Mouse (Mus musculus): ENCODE data around the gene Ttc29.

Ttc29 gene

DNA sequence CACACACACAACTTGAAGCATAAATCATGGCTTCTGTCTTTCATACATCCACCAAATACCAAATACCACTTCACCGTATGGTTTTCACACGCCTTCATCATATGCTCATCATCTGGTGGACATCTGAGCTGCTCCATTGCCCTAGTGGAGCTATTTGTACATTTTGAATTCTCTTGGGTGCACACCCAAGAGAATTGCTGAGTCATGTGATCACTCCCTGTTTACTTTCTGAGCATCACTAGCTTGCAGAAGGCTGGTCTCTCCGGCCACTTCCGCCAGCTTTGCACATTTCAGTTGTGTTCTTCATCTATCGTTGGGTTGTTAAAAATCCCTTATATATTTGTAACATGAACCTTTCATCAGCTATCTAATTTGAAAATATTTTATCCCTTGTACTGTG is 65.5 kb downstream of the Ttc29 start:
- no peak for DNase-seq (ENCODE audit: low spot score)

DNA sequence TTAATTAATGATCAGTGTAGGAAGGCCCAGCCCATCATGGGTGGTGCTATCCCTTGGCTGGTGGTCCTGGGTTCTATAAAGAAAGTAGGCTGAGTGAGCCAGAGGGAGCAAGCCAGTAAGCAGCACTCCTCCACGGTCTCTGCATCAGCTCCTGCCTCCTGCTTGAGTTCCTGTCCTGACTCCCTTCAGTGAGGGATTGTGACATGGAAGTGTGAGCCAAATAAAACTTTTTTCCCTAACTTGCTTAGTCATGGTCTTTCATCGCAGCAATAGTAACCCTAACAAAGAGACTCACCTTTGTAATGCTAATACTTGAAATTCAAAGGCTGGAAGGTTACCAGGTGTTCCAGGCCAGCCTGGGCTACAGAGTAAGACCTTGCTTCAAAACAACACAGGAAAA is 71.7 kb downstream of the Ttc29 start:
- no peak for DNase-seq (ENCODE audit: low spot score)

DNA sequence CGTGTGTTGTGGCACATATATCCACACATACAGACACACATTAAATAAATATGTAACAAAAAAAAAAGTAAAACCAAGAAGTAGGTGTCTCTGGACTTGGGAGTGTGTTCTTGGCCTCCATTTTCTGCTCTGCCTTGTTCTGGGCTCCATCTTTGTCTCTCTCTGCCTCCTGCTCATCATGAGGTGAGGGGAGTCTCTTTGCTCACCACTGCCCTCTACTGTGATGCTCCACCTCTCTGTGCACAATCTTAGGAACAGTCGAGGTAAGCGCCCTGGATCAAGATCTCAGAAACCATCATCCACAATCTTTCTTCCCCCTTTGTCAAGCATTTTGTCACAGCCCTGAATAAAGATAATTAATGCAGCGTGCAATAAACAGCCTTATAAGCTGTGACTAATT is 72.3 kb downstream of the Ttc29 start:
- no peak for DNase-seq (ENCODE audit: low spot score)

DNA sequence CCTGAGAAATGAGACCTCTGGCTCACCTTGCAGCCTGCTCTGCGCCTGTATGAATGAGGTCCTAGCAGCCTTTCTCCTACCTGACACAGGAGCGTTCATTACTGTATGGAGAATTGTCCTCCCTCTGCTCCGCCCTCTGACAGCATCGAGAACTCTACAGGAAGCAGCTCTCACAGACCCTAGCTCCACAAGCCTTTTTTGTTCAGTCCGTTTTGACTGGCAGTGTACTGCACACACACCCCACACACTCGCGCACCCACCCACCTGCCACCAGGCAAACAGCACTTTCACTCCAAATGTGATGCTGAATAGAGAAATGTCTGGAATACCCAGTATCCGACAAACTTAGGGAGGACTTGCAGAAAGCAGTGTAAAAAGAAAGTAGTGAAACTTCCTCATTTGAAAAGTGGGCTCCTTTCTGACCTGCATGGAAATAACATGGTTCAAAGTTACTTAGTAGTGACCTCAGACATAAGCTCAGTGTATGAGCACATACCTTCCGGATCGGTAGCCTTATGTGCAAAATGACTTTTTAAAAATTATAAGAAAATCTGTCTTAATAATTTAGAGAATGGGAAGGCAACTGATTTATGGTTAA is 76.4 kb downstream of the Ttc29 start:
- DNase-seq (ENCODE audit: low spot score), result no peak

DNA sequence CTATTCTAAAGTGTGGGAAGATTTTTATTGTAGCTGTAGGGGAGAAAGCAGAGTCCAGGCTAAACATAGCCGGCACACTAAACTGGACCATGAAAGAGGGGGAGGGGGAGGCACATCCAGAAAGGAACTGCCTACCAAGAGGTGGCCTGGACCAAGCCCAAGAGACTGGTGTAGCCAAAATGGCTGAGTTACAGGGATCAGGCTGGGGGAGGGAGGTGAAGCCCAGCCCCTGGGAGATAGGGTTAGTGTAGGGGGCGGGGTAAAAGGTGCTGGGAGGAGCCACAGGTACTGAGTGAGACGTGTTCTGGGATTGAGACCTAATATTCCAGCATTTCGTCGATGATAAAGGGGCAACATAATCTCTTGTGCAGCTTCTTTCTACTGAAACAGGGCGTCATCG is 77.2 kb downstream of the Ttc29 start:
- DNase-seq (ENCODE audit: low spot score), result no peak

DNA sequence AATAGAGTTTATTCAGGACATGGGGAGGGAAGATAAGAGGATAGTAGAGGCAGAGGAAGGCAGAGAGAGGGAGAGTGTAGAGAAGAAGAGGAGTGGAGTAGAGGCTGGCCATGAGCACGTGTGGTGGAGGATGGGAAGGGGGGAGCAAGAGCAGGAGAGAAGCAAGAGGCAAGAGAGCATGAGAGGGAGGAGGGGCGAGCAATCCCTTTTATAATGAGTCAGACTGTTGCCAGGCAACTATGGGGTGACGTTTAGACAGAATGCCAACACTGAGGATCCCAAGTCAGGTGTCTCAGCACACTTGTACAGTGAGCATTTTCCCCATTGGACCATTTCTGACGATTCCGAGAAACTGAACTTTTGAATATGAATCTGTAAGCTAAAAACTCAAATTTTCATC is 82.4 kb downstream of the Ttc29 start:
- DNase-seq (ENCODE audit: low spot score), result no peak

DNA sequence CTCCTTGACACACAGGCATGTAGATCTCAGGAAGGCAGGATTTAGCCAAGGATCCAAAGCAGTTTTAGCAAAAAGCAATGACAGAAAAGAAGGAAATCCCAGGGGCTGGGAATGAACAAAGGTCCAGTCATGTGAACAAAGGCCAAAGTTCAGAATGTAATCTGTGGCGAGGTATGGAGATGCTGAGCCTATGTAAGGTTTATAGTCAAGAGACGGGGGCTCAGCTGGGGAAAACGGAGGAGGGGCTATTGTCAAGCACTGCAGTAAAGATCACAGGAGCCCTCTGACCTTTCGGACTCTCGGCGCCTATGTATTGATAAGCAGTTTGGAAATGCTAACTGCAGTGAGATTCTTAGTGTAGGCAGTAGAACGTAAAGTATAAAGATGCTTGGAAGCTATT is 90.5 kb downstream of the Ttc29 start:
- DNase-seq (ENCODE audit: low spot score), result no peak

DNA sequence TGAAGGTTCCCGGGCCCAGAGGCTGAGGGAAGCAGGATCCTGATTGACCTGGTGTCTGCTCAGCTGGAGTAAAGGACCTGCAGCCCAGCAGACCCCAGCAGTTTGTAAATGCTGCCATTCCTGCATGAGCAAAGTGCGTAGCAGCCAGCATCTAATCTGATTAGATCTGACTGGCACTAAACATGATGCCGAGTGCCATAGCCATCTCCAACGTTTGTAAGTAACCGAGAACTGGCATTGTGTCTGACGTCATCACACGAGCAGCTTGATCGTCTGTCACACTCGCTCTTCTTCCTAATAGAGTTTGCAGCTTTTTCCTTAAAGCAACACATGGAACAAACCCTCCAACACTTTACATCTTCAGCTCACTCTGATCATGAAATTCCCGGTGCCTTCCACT is 93.5 kb downstream of the Ttc29 start:
- no peak for DNase-seq (ENCODE audit: low spot score)

DNA sequence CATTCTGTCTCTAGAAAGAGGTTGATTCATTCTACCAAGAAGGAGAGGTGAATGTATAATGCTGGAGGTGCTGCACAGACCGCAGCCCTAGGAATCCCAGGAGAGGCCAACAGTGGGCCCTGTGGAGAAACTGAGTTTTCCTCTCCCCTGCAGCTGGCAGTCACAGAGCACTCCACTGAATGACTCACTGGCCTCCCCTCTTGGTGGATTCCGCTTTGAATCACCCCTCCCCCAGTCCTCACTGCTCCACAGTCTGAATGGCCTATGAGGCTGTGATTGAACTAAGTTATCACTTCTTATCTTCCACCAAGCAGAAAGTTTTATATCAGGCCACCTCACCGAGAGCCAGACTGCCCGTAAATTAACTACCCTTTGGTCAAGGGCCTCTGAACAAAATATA is 94.0 kb downstream of the Ttc29 start:
- DNase-seq (ENCODE audit: low spot score), result no peak

DNA sequence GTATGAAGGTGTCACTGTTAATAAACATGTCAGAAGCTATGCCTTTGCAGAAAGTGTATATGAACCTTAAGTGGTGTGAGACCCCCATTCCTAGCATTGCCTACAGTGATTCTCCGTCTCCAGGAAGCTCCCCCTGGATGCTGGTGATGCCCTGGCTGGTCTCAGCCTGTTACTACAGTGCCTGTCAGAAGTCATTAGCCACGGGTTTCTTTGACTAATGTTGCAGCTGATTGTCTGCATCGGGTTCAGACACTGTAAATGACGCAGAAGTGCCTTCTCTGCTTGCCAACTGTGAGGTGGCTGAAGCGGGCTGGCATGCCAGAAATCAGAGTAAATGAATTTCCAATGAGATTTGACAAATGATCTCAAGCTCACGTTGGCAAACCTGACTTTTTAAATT is 96.4 kb downstream of the Ttc29 start:
- no peak for DNase-seq (ENCODE audit: low spot score)

DNA sequence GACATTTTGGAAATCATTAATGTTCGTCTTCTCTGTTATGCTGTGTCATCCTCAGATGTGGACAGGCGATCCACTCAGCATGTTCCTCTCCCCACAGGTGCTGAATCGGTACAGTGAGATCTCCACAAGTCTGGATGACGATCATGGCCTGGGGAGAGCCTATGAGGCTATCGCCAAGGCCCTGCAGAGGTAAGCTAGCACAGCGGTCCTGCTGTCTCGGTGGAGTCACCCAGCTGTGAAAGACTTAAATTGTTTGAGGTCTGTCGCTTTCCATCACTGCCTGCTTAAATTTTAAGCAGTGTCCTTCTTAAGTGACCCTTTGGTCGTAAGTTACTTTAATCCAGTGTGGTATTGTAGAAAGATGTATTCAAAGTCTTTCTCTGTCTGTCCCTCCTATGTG is 102.5 kb downstream of the Ttc29 start:
- no peak for DNase-seq (ENCODE audit: low spot score)

DNA sequence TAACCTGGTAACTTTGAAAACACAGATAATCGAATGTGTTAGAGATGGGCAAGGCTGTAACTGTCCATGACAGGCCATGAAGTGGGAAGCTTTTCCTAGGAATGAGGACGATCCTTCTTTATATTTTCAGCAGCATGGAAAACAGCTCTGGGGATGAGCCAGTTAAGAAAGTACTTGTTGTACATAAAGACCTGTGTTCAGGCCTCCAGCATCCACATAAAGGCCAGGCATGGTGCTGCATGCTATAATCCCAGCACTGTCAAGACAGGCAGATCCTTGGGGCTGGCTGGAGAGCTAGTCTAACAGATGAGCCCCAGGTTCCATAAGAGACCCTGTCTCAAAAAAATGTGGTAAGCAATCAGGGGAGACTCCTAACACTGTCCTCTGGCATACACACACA is 104.6 kb downstream of the Ttc29 start:
- no peak for DNase-seq (ENCODE audit: low spot score)

DNA sequence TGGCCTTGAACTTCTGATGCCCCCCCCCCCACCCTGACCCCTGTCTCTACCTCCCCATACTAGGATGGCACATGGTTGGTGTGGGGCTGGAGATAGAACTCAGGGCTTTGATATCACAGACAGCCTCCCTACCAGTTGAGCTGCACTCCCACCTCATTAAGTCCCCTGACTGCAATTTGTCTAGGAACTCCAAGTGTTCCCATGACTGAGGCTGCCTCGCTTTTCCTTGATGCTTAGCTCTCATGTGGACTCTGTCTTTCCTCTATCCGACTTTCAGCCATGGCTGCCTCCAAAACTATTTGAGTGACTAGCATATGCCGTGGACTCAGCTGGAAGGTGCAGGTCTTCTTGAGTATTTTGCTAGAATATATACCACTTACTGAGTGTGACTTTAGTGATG is 110.3 kb downstream of the Ttc29 start:
- no peak for DNase-seq (ENCODE audit: low spot score)

DNA sequence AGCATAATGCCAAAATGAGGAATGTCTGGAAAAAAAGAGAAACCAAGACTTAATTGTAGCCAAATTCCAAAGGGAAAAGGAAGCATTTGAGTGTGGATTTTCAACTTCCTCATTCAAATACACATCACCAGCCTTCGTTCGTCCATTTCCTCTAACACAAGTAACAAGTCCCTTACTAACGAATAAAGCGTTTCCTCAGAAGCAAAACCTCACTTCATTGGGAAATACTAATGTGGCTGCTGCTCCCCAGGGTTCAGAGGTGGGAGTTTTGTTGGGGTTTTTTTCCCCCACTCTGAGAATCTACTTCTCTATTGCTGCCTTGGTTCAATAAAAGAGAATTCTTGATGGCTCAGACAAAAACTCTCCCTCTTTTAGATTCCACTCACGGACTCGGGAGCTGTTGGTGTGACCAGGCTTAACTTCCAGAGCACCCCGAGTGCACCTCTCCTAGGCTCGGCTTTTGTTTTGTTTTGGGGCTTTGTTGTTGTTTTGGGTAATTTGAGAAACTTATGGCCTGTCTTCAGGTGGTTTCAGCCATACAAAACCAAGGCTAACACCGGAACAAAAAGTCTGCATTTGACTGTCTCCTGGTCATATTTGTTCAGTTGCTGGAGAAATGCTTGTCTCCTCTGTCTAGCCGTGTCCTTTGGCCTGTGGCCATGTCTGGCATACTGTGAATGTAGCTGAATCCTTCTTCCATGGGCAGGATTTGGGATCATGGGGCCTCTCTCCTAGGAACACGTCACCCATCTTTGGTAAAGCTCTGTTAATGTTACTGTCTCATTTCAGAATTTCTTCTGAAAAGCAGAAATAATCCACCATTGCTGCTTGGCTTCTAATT is 127.8 kb downstream of the Ttc29 start:
- no peak for DNase-seq (ENCODE audit: low spot score)

DNA sequence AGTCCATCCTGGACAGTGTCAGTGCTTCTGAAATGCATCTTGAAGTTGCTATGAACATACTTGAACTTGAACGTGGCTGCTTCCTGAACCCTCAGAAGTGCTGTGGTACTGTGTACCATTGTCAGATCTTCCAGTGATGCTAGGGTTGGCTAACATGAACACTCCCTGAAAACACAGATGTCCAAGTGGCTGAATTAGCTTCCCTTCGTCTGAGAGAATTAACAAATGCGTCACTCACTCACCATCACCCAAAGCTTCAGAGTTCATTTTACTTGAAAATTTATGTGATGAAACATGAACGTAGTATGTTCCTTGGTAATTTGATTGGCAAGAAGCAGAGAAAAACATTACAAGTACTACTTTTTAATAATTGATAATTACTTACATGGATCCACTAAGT is 129.1 kb downstream of the Ttc29 start:
- no peak for DNase-seq (ENCODE audit: low spot score)

DNA sequence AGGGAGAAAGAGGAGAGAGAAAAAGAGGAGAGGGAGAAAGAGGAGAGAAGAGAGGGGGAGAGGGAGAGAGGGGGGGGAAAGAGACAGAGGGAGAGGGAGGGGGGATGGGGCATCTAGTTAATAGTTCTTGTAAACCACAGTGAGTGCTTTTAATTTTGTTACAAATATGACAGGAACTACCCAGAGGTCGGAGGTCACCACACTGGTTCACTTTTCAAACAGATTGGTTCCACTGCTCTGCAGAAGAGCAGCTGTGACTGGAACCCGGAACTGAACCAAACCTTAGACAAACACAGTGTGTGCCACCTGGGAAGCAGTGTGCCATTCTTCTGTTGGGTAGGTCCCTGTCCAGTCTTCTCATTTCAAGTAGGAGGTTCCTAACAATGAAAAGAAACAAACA is 130.9 kb downstream of the Ttc29 start:
- no peak for DNase-seq (ENCODE audit: low spot score)

DNA sequence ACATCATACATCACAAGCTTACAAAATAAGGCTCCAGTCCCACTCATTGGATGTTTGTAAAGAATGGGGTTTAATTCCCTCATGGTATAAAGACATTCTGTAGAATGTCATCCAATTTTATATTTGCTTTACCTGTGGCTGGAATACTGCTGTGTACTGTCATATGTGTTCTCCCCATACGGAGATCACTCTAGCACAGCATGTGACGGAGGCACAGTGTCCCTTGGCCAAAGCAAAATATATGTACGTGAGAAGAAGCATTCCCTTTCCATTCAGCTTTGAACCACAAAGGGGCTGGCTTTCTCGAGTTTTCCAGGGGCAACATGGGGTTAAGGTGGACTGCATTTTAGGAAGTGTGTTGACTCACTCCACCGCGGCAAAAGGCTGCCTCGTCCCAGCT is 132.6 kb downstream of the Ttc29 start:
- no peak for DNase-seq (ENCODE audit: low spot score)

DNA sequence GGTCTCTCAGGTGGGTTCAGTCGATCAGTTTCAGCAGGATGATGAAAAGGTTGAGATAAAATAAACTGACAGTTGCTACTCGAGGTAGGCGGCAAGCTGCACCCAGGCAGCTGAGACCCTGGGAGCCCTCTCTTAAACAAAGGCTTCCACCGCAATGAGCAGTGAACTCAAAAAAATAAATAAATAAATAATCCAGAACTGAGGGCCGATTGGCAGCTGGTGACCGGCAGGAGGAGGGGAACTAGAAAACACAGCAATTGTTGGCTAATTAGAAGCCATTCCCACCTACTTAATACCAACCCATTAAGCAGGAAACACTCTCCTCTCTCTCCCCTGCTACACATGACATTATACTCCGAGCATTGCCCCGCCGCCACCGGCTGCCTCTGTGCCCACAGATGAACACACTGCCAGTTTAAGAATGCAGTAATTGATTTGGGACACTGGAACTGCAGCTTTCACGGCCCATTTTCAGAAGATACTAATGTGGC is 133.1 kb downstream of the Ttc29 start:
- DNase-seq (ENCODE audit: low spot score), result no peak

DNA sequence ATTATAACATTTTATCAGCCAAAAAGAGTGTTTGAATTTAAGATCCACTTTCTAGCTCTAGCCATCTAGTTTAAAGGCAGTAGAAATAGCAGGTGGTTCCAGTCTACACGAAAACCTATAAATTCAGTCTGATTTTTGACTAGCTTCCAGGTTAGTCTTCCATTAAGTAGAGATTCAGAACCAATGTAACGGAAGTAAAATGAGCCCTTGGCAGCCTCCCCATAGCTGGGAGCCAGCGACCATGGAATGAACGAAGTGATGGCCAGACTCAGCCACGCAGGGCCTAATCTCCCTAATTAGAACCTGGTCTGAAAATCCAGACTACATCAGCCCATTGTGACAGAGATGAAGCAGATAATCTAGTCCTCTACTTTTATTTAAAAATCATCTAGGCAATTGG is 140.8 kb downstream of the Ttc29 start:
- no peak for DNase-seq (ENCODE audit: low spot score)

DNA sequence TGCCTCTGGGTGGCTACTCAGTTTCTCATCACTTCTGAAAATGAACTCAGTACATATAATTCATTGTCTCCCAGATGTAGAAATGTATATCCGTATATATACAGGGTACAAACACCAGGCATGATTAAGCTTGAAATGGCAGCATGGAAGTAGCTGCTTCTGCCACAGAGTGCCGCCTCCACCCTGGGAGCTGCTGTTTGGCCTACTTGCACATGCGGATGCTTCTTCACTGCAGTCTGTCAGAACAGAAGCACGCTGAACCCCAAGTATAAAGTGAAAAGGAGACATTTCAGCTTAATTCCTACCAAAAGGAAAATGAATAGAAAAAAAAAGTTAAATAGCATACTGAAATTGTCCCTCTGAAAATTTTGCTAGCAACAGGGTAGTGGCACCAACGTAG is 141.7 kb downstream of the Ttc29 start:
- DNase-seq (ENCODE audit: low spot score), result no peak

DNA sequence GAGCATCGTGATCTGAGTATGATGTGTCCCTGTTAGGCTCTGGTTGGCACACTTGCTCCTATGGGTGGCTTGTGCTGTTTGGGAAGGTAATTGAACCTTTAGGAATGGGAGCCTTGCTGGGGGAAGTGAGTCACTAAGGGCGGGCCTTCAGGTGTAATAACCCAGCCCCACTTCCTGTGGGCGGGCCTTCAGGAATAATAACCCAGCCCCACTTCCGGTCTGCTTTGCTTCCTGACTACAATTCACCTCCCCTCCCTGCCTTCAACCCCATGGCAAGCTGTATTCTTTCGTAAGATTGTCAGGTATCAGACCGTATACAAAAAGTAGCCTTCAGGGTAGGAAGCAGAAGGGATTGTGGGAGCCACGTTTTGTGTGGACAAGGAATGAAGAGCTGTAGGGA is 177.7 kb downstream of the Ttc29 start:
- no peak for DNase-seq (ENCODE audit: low spot score)

DNA sequence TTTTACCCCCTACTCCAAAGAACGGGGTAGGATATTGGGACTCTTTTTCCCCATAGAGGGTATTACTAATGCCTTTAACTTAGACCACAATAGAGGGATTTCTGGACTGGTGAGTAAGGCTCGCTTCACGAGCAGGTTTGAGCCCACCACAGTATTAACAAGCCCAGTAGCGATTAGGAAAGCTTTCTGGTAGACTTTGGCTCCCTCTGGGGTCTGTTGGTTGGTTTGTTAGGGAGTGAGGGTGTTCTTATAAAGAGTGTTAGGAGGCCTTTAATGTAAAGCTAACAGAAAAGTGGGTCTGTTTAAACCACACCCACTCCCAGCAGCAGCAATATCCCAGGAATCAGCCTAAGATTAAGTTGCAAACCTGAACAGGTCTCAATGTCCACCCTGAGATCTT is 206.2 kb downstream of the Ttc29 start:
- DNase-seq (ENCODE audit: low spot score), result no peak

DNA sequence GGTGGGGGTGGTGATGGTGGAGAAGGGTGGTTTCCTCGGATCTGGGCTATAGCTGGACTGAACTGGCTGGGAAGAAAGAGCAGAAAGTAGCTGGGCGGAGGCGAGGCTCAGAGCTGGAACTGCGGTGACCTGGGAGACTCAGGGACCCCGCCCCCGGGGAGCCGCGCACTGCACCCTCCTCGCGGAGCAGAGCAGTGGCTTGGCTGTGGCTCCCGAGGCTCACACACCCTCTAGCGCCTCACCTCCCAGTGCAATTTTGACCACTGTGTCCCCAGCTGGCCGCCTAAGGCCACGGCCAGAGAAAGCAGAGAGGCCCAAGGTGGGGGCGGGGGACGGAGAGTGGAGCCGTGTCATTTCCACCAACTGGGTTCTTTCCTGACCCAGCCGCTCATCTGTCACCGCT is 207.0 kb downstream of the Ttc29 start:
- no peak for DNase-seq (ENCODE audit: low spot score)

DNA sequence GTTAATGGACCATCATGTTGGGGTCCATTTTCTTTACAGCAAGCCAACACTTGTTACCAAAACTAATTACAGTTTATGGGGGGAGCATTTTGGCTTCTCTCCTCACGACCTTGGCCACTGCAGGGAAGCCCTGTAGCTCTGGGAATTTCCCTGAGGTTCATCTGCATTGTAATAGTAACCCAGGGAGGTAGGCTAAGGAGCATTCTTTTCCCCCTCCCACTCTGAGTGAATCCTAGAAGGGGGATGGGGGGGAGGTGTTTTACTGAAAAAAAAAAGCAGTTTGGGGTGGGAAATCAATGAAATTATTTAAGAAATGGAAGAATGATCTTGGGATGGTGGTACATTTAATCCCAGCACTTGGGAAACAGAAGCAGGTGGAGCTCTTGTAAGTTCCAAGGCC is 210.8 kb downstream of the Ttc29 start:
- no peak for DNase-seq (ENCODE audit: low spot score)
